Mouse (Mus musculus): ENCODE measurements around the gene Arhgef28.

DNA sequence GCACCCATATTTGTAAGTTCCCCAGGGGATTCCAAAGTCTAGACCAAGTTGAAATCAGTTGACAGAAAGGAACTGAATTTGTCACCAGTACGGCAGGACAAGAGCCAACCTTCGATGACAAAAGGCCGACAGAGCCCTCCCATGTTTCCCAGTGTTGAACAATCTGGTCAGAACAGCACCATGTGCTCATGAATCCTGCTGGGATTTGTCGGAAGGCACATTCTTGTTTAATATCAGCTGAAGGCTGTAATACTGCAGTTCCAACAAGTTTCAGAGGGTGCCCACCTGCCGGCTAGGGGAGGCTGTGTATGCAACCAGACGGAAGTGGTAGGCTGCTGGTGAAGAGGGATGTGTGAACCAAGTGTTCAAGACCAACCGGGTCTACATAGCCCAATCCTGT is 3.9 kb upstream of the Arhgef28 start:
- TF ChIP-seq CTCF (IDR thresholded peaks at IDR 0.05; ENCODE audit: low read depth) (no peak), EP300 (IDR thresholded peaks at IDR 0.05; ENCODE audit: low read depth) (no peak)
